Mouse (Mus musculus) ES-CJ7 (cell line): ENCODE measurements around the gene Manf.
A peak's percentile ranks its signal among the peaks of the same experiment; 100 is the strongest.

Experiments
- DNase-seq: peaks from one replicate; pipeline ENCODE4 v3.0.0; 2011; ENCODE audit warnings: low read depth, low spot score

The Manf gene

DNA sequence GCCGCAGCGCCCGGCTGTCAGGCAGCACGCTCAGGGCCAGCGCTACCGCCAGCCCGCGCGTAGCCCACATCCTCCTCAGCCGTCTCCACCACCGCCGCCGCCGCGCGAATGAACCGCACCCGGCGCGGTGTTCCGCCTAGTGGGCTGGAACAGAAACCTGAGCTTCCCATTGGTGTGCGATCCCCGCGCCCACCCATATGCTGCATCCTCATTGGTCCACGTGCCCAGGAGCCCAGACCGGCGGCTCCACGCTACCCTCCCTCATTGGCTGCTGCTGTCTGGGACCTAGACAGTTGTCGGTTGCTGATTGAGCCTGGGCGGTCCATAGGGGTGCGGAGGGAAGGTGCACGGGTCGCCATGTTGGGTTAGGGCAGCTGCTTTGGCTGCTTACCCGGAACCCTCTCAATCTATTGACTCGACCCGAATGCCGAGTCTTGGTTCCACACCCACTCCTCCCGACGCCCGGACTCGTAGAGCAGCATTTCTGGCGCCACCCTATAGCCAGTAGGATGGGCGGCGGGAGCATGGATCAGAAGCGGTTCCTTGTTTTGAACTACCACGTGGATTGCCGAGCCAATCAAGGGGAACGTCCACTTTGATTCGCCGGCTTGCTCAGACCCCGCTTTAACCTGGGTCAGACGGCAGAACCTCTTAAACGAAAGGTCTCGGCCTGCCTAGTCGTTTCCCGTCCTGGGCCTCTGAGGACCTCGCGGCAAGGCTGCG is at the start of gene Manf:
Gene Manf (minus strand): TSS at position 151 of the 723 bp plus-strand sequence.
- peak; percentile 99 for DNase-seq

DNA sequence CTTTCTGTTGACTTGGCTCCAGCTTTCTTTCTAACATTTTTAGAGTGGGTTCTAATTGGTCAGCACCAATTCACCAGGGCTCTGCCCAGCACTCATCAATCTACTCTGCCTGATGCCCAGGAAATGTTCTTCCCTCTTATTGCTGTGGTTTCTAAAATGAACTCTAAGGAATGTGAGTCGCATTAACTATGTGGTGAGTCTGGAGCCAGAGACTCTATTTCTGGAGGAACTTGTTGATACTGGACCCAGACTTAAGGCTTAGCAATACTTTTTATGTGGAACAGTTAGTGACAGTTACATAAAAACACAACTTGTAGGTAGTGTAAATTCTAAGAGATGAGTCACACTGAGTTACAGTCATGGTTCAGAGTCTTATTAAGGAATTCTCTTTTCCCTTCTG is 43.2 kb upstream of the Manf start:
- no peak for DNase-seq

DNA sequence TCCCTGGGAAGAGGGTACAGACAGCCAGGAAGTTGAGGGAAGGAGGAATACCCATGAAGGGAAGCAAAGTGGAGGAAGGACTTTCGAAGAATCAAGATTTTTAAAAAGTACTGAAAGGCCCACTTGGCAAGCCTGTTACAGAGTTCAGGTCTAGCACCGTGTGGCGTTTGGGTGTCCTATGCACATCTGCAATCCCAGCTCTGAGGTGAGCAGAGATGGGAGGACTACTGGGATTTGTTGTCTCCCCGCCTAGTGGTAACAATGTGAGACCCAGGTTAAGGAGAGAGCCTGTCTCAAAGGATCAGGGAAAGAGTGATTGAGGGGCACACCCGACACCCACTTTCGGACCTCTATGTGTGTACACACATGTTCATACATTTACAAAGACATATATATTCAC is 23.1 kb upstream of the Manf start:
- DNase-seq, result no peak

DNA sequence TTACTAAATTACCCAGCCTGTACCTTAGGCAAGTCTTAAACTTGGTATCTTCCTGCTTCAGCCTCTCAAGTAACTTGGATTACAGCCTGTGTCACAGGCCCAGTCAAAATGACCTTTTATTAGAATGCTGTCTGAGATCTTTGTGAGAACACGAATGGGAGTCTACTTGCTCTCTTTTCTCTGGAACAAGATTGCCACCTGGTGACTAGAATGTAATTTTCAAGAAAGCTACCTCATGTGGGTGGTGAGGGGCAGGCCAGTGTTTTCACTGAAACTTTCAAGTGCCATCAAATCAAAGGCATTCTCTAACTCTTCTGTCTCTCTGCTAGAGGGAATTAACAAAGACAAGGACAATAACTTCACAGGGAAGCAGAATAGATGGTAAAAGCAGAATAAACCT is 22.0 kb upstream of the Manf start:
- no peak for DNase-seq

DNA sequence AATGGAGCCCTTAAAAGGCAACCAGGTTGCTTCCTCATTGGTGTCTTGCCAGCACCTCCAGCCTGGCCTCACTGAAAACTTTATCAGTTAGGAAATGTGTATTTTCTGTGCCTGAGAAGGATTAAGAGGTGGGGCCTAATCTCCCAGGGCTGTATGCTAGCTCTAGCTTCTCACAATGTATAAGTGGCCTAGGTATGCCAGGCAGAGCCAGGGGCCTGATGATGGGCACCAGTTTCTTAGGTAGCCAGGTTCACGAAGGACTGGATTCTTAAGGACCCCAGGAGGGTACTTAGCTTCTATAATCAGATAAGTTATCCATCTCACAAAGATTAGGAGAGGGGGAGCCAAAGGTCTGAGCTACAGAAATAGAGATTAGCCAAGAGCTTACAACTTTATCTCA is 19.8 kb upstream of the Manf start:
- DNase-seq, result no peak

DNA sequence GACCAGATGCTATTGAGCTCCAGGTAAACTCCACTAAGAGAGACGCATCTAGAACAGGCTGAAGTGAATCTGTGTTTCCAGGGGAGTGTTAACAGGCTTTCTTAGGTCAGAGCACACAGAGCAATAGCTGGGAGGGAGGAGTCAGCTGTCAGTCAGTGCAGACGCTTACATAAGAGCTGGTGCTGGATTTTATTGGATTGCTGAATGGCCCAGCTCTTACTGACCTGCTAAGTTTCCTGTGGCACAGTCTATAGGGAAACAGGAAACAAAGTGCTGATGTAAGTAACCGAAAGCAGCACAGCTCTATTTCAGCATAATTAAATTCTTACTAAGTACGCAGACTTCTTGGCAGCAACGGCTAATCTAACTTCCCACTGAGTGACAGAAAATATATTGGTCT is 16.9 kb upstream of the Manf start:
- no peak for DNase-seq

DNA sequence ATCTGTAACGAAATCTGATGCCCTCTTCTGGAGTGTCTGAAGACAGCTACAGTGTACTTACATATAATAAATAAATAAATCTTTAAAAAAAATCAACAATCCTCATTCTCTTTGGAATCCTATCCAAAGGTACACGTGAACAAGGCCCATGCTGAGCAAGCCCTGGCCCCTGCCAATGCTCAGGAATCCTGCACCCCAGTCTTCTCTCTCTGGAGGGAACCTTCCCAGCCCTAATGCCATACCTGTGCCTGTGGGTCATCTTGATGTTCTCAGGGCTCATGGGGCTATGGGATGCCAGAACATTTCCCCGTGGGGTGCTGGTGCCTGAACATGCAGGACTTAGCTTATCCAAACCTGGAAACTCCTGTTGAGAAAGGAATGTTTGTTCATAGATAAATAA is 16.4 kb upstream of the Manf start:
- DNase-seq, result no peak

DNA sequence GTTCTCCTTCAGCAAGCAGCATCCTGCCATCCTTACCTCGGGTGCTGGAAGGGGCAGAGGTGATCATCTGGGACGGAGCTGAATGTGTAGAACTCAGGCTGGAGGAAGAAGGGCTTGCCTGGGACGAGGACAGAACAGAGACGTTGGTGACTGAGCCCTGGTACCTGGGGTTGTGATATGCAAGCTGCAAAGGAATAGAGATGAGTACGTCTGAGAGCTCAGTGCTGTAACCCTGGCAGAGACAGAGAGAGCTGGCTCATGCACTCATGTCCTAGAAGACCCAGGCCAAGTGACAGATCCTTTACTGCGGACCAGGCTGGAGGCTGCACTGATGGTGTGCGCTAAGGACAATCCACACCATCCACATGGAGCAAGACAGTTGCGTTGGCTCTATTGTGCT is 14.8 kb upstream of the Manf start:
- no peak for DNase-seq

DNA sequence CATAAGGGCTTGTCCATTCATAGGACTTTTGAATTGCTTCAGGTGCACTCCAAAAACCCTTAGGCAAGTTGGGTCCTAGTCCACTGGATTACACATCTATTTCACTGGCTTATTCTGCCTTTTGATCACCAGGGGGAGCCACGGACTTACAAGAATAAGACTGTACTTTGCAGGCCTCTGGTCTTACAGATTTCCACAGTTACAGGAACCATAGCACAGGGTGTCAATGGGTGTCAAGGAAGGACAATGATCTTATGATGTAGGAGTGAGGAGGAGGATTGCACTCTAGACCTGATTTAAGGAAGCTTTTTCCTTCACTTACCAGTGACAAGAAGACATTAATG is 12.0 kb upstream of the Manf start:
- DNase-seq, result peak; percentile 74

DNA sequence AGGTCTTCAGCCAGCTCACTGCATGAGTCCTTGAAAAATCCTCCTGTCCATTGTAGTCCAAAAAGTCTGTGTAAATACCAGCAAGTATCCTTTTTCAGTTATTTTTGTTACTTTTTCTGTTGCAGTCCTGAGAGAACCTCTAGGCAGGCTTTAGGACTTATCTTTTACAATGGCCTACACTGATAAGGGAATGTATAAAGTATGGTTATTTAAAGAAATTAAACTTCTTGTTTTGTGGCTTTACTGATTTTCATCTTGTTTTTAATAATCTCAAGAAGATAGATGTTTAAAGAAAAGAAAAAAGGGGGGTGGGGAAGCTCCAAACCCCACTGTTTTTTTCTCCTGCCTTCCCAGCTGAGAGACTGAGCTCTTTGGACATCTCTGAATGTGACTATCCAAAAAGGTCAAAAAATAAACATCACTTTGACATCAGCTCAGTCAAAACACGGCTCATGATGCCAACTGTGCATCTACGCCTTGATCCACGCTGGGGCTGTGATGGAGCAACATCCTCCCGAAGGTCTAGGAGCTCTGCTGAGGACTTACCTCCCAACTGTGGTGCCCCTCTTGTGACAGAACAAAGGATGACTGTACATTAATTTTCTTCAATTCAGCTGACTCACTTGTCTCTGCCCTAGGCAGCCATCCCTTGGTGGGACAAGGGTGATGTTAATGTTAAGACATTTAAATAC is 11.5 kb upstream of the Manf start:
- DNase-seq, result no peak

DNA sequence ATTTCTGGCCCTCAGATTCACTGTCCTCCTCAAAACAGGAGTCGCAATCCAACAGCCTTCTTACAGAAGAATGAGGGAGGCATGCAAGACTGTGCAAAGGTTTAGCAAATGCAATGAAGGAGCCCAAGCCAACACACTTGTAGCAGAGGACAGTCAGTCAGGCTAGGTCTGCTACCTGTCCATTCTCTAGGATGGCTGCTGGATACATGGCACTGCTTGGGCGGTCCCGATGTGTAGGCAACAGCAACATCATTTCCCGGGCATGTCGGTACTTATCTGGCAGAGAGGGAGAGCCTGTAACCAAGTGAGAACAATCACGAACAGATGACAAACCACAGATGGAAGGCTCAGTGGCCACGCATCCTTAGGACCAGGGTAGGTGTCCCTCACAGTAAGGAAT is 9.8 kb upstream of the Manf start:
- no peak for DNase-seq

DNA sequence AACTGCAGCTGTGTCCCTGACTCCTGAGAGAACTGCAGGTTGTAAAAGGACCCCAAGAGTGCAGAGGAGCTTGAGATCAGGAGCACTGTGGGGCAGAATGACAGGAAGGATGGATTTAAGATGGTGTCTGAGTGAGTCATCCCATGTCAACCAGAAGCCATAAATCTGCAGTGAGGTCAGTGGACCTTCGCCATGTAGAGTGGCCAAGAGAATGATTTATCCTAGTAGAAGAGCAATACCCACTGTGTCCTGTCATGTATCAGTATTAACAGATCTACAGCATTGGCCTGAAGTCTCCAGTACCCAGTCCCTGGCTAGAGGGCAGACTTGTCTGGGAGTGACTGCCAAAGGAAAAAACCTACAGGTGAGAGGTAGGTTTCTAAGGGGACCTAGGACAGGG is 7.1 kb upstream of the Manf start:
- no peak for DNase-seq

DNA sequence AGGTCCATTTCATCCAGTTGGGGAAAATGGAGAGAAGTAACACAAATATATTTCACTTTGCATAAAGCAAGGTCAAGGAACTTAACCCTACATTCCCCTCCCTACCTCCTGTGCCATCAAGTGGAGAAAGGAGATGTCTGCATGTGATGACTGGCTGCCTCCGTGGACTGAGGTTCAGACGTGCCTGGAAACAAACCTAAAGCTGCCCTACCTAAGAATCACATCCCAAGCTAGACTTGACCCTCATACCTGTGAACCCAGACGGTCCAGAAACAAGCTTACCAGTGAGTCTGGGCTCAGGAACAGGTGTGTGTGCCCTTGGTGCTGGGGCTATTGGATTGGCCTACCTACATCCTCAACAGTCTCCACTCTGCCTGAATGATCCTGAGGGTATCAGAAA is 1.5 kb upstream of the Manf start:
- no peak for DNase-seq

DNA sequence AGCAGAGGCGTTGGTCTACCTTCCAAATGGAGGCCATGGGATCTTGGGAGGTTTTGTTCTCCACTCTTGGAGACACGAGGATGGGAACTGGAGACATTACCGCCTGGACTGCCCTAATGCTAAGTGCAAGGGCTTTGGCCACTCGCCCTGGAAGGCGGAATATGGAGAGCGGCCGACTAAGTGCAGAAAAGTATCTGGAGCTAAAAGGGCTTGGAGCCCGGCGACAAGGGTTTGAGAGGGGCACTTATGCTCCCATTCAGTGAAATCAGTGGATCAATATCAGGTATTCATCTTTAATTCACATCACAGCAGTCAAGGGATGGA is 735 bp upstream of the Manf start:
- no peak for DNase-seq

DNA sequence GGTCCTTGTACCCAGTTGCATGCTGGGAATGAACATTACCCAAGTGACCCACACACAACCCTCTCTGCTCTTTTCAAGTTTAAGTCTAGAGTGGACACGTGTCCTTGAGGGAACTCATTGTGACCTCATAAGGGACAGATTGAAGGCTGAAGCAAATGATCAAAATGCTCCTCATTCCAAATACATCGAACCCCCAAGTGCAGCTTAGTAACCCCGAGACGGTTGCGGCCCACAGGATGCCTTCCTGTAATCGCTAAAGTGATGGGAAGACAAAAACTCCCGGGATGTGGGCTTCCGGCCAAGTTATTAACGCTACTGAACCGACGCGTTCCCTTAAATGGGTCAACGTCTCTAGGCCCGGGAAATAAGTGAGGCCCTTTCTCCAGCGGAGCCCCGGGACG is 438 bp downstream of the Manf start:
- no peak for DNase-seq

DNA sequence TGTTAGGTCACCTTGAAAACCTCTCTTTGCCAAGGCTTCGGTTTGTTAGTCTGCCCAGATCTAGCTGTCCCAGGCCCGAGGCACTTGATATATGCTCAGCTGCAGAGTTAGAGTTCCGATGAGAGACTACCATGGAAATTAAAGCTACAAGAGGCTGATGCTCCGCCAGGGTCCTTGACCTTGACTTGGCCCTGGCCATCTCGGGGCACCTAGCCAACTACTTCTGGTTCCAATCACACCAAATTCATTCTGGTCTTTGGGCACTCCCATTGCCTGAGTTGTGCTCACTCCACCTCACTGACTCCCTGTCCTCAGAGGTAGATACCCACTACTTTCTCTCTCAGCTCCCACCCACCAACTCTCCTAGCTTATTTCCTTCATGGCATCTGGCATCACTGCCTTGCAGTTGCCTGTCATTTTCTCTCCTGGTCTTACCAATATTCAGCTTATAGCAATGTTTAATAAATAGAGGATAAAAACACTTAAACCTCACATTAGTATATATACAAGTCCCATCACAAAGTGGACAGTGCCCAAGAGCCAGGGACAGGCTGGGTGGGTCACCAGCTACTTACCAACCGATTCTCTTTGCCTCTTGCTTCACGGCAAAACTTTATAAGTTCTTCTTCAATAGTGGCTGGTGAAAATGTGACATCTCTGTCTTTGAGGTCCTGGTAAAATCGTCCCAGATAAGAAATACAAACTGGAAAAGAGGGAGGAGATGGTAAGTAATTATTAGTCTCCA is 1.1 kb downstream of the Manf start:
- DNase-seq, result no peak

DNA sequence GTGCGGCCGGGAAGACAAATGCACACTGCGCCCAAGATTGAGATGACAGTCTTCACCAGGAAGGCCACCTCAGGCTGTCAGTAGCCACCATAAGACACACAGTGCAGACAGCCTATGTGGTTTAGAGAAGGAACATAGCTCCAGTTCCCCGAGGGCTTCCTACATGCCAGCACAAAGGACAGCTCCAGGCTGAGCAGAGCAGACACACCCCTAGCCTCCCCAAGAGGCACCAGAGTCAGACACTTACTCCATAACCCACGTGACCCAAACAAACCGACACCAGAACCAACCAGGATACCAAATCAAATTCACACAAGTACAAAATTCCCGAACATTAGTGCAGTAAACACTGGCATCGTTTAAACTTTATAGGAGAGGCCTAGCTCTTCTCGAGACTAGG is 2.5 kb downstream of the Manf start:
- DNase-seq, result no peak

DNA sequence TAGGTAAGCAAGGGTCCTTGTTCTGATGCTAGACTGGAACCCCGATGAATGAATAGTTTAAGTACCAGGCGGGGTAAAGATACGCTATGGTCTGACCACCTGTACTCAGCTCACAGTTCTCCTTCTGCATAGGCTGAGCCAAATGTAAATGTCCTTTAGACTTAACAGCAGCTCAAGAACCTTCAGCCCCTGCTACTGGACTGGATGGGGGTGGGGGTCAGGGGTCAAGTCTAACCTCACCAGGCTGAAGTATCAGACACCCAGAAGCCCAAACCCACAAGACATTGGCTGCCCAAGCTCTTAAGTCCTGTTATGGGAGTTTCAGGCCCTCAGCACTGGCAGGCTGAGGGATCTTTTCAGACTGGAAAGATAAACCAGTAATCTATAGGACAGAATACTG is 3.4 kb downstream of the Manf start:
- DNase-seq, result no peak

DNA sequence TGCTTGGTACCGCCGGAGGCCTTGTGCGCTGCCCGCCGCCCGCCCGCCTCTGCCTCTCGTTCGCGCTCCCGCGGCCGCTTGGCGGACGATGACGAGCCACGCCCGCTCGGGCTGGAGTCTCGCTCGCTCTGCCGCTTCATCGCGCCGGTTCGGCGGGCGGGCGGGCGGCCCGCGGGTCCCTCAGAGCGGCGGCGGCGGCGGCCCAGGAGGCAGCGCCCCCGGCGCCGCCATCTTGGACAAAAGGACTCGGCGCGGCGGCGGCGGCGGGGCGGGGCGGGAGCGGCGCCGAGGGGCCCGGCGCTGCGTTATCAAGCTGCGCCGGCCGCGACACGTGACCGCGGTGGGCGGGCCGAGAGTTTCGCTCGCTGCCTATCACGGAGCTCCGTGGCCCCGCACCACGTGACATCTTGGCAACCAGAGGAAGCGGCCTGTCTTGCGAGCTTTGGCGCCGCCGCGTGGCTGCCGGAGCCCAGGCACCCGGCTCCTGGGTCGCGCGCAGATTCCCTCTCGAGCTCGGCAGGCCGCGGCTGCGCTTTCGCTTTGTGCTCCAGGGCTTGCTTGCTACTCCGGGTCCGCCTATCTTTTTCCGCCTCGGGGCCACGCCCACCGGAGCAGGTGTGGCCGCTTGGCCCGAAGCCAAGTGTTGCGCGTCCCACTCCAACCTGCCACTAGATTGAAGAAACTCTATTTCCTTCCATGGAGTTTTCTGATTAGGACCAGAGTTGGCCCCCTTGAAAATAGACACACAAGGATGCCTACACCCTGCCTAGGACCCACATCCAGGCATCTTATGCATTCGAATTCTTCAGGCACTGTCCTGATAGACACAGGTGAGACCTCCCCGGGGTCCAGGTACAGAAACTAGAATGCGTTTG is 4.7 kb downstream of the Manf start, which contains the start of gene Rbm15b:
Gene Rbm15b (minus strand): TSS at position 601 of the 875 bp plus-strand sequence.
- peak; percentile 98 for DNase-seq

DNA sequence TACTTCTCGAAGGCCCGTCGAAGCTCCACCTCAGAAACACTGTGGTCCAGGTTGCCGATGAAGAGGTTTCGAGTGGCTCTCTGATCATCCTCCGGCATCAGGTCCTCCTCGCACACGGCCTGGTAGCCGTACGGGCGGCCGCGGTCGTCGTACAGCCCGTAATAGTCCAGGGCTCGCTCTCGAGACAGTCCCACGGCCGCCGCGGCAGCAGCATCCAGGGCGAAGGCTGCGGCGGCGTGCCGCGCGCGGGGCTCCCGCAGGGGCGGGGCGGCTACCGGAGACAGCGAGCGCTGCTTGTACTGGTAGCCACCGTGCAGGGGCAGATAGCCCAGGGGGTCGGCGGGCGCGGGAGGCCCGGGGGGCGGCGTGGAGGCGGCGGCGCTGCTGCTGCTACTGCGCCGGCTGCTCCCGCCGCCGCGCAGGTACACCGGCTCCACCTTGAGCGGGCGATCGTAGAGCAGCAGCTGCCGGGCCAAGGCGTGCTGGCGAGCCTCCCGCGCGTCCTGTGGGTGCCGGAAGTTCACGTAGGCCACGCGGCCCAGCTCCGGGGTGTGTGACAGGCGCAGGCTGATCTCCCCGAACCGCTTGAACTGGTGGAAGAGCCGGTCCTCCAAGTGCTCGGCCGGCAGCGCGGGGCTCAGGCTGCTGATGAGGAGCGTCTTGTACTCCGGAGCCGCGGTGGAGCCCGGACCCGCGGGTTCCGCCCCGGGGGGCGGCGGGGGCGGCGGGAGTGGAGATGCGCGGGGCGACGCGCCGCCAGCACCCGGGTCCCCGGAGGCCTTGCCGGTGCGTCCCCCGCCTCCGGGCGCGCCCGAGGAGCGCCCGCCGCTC is 5.7 kb downstream of the Manf start:
- DNase-seq, result no peak
